Mouse (Mus musculus) ovary, adult 18-20 months (tissue): ENCODE data around the gene Chmp1a.

ENCODE experiments used
- DNase-seq: peaks from one replicate; pipeline ENCODE4 v3.0.0; 2022; ENCODE audit warnings: low spot score, mixed read lengths

Gene Chmp1a

DNA sequence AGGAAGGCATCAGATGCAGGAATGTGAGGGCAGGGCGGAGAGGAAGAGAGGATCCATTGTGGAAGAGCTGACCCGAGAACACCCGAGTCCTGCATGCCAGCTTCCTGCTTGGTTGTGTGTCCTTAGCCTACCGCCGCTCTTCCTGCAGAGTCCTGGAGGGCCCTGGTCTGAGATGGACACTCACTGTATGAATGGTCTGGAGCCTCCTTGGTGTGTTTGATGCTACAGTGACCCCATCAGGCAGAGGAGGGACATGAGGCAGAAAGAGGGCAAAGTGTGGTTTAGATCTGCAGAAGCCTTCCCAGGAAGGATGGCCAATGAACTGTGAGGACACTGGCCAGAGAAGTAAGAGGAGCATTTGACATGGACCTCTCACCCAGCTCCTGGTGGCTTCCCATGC, 57.4 kb downstream of the Chmp1a start:
- DNase-seq, result no peak
